Mouse (Mus musculus) kidney, adult 2 months (tissue): Measurements from ENCODE around the gene Chchd6. TPM values are rescaled to one million over a fixed set of nuclear protein-coding genes. Genes with fewer than 3 reads are reported as not detected.

Experiments
- DNase-seq: peaks from one replicate; pipeline ENCODE4 v3.0.0; 2021
- H3K27ac ChIP-seq: fragments of 200-500 bp; 2 replicates; pipeline ENCODE4 v1.5.1; 2012; ENCODE audit warnings: low read depth, low read length, control low read depth, inconsistent platforms; ENCODE audit not compliant: insufficient read depth
- H3K27me3 ChIP-seq: fragments of 200-500 bp; replicated peaks from 2 replicates; pipeline ENCODE4 v1.6.1; 2012; ENCODE audit warnings: mild to moderate bottlenecking, moderate library complexity, low read length, inconsistent platforms; ENCODE audit not compliant: control insufficient read depth, insufficient read depth
- H3K36me3 ChIP-seq: fragments of 200-500 bp; 2 replicates; pipeline ENCODE4 v1.6.1; 2012; ENCODE audit warnings: mild to moderate bottlenecking, moderate library complexity, low read length, inconsistent platforms; ENCODE audit not compliant: control insufficient read depth, insufficient read depth
- H3K4me1 ChIP-seq: fragments of 200-500 bp; 2 replicates; pipeline ENCODE4 v1.6.1; 2011; ENCODE audit warnings: low read length; ENCODE audit not compliant: control insufficient read depth, insufficient read depth
- H3K4me3 ChIP-seq: fragments of 200-500 bp; 2 replicates; pipeline ENCODE4 v1.5.1; 2011; ENCODE audit warnings: mild to moderate bottlenecking, low read depth, low read length, control low read depth; ENCODE audit not compliant: insufficient read depth
- CTCF ChIP-seq: fragments of 200-500 bp; conservative IDR thresholded peaks from 2 replicates; pipeline ENCODE4 v1.5.1; 2011; ENCODE audit warnings: low read depth, mild to moderate bottlenecking, control low read depth, low read length, moderate library complexity, mixed read lengths; ENCODE audit not compliant: insufficient read depth, insufficient read length
- POLR2A ChIP-seq: fragments of 200-500 bp; IDR thresholded peaks from one replicate; pipeline ENCODE4 v1.6.1; 2011; ENCODE audit warnings: low read depth, low read length, control low read depth
- WGBS: fragments of 180-500 bp; shearing (Covaris S2); methylation state at CpG from one replicate; pipeline ENCODE4 v1.1.7; 2018; 5-methylcytosine and 5-hydroxymethylcytosine counted together
- polyA plus RNA-seq: library from polyadenylated mRNA; depleted of rRNA; stranded (reverse); fragments of >200 nt; gene quantifications from 2 replicates; pipeline ENCODE4 v1.2.3, GENCODE M21; 2012

Gene Chchd6
- polyA plus RNA-seq, 1 experiment: 86.5 TPM

- no peak for DNase-seq
- Histone ChIP-seq H3K27ac (no peak overlapping the region), H3K36me3 (no peaks in the 10 kb centered on the region), H3K4me1 (no peaks in the 10 kb centered on the region), H3K27me3 (no peaks in the 10 kb centered on the region), H3K4me3 (no peak overlapping the region)
- TF ChIP-seq CTCF (no peak), POLR2A (no peak)
- 98% methylated on average over 3 of the region's 3 CpGs for WGBS
Observed at GRCm38 (mm10) chr6:89490369-89490768, 105.1 kb downstream of the Chchd6 start.

- WGBS: 91% methylated on average over 1 of the region's 1 CpGs
- H3K4me3 ChIP-seq: no peak overlapping the region
- H3K27me3 ChIP-seq: no peaks in the 10 kb centered on the region
- no peak for DNase-seq
- TF ChIP-seq POLR2A (no peak), CTCF (no peak)
- no peak overlapping the region for H3K27ac ChIP-seq
- H3K4me1 ChIP-seq: no peaks in the 10 kb centered on the region
- no peaks in the 10 kb centered on the region for H3K36me3 ChIP-seq
Observed at GRCm38 (mm10) chr6:89489533-89489932, 105.9 kb downstream of the Chchd6 start.

- 53% methylated on average over 4 of the region's 4 CpGs for WGBS
Observed at GRCm38 (mm10) chr6:89486055-89486454, 109.4 kb downstream of the Chchd6 start.

GRCm38 (mm10) chr6:89481192-89481591 is 114.3 kb downstream of the Chchd6 start:
- Histone ChIP-seq H3K36me3 (no peaks in the 10 kb centered on the region), H3K4me1 (no peaks in the 10 kb centered on the region), H3K4me3 (no peak overlapping the region), H3K27me3 (no peaks in the 10 kb centered on the region), H3K27ac (no peak overlapping the region)
- WGBS: 85% methylated on average over 4 of the region's 4 CpGs
- no peak for DNase-seq
- no peak for TF ChIP-seq CTCF
- TF ChIP-seq POLR2A: no peak

More at GRCm38 (mm10) chr6:89486055-89486454, 109.4 kb downstream of the Chchd6 start:
- no peaks in the 10 kb centered on the region for H3K27me3 ChIP-seq
- DNase-seq: no peak
- H3K27ac ChIP-seq: no peak overlapping the region
- TF ChIP-seq CTCF: no peak
- TF ChIP-seq POLR2A: no peak
- H3K4me3 ChIP-seq: no peak overlapping the region
- no peaks in the 10 kb centered on the region for H3K4me1 ChIP-seq
- H3K36me3 ChIP-seq: no peaks in the 10 kb centered on the region

GRCm38 (mm10) chr6:89467908-89468307 is 127.5 kb downstream of the Chchd6 start:
- TF ChIP-seq CTCF: no peak
- no peak for TF ChIP-seq POLR2A
- no peak overlapping the region for H3K4me3 ChIP-seq
- H3K27me3 ChIP-seq: no peaks in the 10 kb centered on the region

GRCm38 (mm10) chr6:89467290-89467689 is 128.2 kb downstream of the Chchd6 start:
- H3K27me3 ChIP-seq: no peaks in the 10 kb centered on the region
- DNase-seq: no peak
- no peaks in the 10 kb centered on the region for H3K4me1 ChIP-seq
- H3K4me3 ChIP-seq: no peak overlapping the region
- no peak for TF ChIP-seq POLR2A
- no peak for TF ChIP-seq CTCF
- 81% methylated on average over 9 of the region's 9 CpGs for WGBS
- H3K36me3 ChIP-seq: no peaks in the 10 kb centered on the region
- no peak overlapping the region for H3K27ac ChIP-seq

More at GRCm38 (mm10) chr6:89467908-89468307, 127.5 kb downstream of the Chchd6 start:
- no peak for DNase-seq
- Histone ChIP-seq H3K27ac (no peak overlapping the region), H3K36me3 (no peaks in the 10 kb centered on the region), H3K4me1 (no peaks in the 10 kb centered on the region)

GRCm38 (mm10) chr6:89466875-89467274 is 128.6 kb downstream of the Chchd6 start:
- DNase-seq: no peak

GRCm38 (mm10) chr6:89466053-89466708 is 129.3 kb downstream of the Chchd6 start:
- H3K4me1 ChIP-seq: no peaks in the 10 kb centered on the region
- no peak for TF ChIP-seq POLR2A
- TF ChIP-seq CTCF: no peak
- H3K27ac ChIP-seq: no peak overlapping the region
- no peaks in the 10 kb centered on the region for H3K27me3 ChIP-seq
- 84% methylated on average over 12 of the region's 12 CpGs for WGBS
- no peak for DNase-seq
- no peaks in the 10 kb centered on the region for H3K36me3 ChIP-seq
- H3K4me3 ChIP-seq: no peak overlapping the region

More at GRCm38 (mm10) chr6:89466875-89467274, 128.6 kb downstream of the Chchd6 start:
- H3K36me3 ChIP-seq: no peaks in the 10 kb centered on the region
- TF ChIP-seq CTCF (no peak), POLR2A (no peak)
- no peaks in the 10 kb centered on the region for H3K4me1 ChIP-seq
- no peak overlapping the region for H3K4me3 ChIP-seq
- H3K27me3 ChIP-seq: no peaks in the 10 kb centered on the region
- no peak overlapping the region for H3K27ac ChIP-seq
- 67% methylated on average over 3 of the region's 3 CpGs for WGBS
